Mouse (Mus musculus) adipocyte (in vitro differentiated cells): ENCODE data around the gene Thyn1.

ENCODE experiments used
- DNase-seq: peaks from one replicate; pipeline ENCODE4 v3.0.0-alpha.2; 2016; ENCODE audit warnings: low spot score

Thyn1 gene

DNA sequence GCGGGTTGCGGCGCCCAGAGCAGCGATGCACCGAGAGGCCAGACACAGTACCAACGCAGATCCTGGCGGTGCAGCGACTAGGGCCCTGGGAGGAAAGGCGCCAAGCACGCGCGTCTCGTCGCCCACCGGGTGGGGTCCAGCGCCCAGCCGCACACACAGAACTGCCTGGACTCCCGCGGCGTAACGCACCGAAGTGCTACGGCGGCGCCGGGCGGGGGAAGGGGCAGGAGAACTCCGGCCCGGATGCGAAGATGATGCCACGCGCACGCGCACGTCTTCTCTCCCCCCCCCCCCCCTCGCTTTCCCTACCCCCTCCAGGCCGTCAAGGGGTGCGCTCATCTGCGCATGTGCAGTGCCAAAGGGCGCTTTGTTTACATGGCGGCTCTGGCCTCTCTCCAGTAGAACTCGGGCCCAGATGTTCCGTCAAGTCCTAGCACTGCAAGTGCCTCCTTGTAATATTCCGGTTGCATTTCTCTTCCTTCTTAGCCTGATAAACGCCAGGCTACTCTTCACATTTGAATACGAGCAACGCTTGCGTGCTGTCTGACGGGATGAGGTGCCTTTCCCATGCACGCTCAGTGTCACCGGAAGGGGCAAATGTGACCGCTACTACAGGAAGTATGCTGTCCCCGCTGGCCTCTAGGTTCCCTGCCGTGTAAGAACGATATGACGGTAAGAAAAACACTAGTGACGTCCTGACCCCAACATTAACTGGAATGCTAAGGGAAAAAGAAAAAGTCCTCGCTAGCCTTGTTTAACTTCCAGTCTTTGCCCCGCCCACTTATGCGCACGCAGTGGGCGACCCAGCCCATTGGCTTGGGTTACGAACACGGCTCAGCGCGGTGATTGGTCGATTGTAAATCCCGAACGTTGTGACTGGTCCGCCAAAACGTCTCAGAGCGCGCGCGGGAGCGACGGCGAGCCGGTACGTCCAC lies 30.6 kb downstream of the Thyn1 start, which contains the start of the genes Vps26b and Ncapd3:
Vps26b (minus strand) TSS at position 238 of the 935 bp plus-strand sequence.
Ncapd3 (plus strand) TSS at position 348 of the 935 bp plus-strand sequence.
- peak; percentile 98 for DNase-seq

DNA sequence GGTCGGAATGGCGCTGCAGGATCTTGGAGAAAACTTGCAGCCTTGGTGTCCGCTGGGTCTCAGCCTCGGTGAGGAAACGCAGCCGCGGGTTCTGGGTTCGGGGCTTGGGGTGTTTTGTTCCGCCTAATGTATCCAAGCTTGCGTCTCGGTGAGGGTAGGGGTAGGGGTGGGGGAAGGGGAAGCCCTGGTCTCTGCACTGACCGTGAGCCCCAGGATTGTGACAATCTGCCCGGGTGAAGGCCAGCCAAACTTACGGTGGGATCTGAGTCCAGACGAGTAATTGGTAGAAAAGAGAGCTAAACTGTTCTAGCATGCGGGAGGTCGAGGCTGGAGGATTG lies 31.2 kb downstream of the Thyn1 start:
- no peak for DNase-seq

DNA sequence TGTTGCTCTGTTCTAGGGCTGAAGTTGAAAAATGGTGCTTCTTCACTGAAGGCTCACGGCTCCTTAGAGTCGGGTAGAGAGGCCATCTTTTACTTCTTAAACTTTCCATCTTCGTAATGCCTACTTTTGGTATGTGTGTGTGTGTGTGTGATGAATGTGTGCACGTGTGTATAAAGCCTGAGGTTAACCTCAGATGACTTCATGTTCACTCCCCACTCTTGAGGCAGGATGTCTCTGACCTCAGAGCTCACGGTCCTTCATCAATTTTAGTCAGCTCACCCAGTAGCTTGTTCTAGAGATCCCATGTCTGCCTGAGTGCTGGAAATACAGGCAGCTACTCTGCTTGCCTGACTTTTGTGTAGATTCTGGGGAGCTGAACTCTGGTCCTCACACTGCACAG lies 44.4 kb downstream of the Thyn1 start:
- DNase-seq = no peak

DNA sequence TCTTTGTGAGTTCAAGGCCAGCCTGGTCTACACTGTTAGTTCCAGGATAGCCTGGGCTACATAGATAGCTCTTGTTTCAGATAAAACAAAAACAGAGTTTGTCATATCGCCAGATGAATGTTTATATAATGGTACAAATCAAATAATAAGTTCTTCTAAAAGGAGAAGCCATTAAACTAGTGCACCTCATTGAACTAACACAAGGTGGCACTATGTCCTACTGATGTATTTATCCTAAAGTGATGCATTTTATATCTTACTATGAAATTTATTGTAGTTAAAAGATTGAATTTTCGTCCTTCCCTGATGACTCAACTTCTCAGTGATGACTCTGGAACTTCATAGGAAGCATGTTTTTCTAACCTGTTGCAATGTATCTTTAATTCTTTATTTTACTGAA lies 50.0 kb downstream of the Thyn1 start:
- no peak for DNase-seq
